Mouse (Mus musculus) intestine, embryonic 15.5 days (tissue): ENCODE data around the gene Gm20909. TPM values are rescaled to one million over a fixed set of nuclear protein-coding genes. Genes with fewer than 3 reads are reported as not detected.
"Not testable (repeated sequence)": the region's sequence is repeated elsewhere in the genome, so short reads cannot be mapped to it uniquely, and the experiment has no call there.

ENCODE experiments used
- ATAC-seq: fragments of 200-750 bp; cut with Nextera tagmentation; 2 replicates; pipeline ENCODE4 v1.8.0; 2017; ENCODE audit warnings: moderate TSS enrichment, moderate library complexity
- H3K27ac ChIP-seq: fragments of 300-500 bp; sonication (generic); 2 replicates; pipeline ENCODE4 v1.5.1; 2015; ENCODE audit warnings: mild to moderate bottlenecking, inconsistent platforms
- H3K27me3 ChIP-seq: fragments of 300-500 bp; sonication (generic); replicated peaks from 2 replicates; pipeline ENCODE4 v1.6.1; 2015; ENCODE audit warnings: inconsistent platforms
- H3K36me3 ChIP-seq: fragments of 300-500 bp; sonication (generic); 2 replicates; pipeline ENCODE4 v1.6.1; 2015; ENCODE audit warnings: inconsistent platforms
- H3K4me1 ChIP-seq: fragments of 300-500 bp; sonication (generic); replicated peaks from 2 replicates; pipeline ENCODE4 v1.6.1; 2015; ENCODE audit warnings: inconsistent platforms
- H3K4me2 ChIP-seq: fragments of 300-500 bp; sonication (generic); replicated peaks from 2 replicates; pipeline ENCODE4 v1.6.1; 2015; ENCODE audit warnings: mild to moderate bottlenecking, inconsistent platforms
- H3K4me3 ChIP-seq: fragments of 300-500 bp; sonication (generic); replicated peaks from 2 replicates; pipeline ENCODE4 v1.5.1; 2015; ENCODE audit warnings: inconsistent platforms
- H3K9ac ChIP-seq: fragments of 300-500 bp; sonication (generic); 2 replicates; pipeline ENCODE4 v1.6.1; 2015; ENCODE audit warnings: inconsistent platforms
- H3K9me3 ChIP-seq: fragments of 300-500 bp; sonication (generic); 2 replicates; pipeline ENCODE4 v1.6.1; 2016; ENCODE audit warnings: inconsistent platforms
- WGBS: fragments of 180-500 bp; shearing (Covaris S2); methylation state at CpG from one replicate; pipeline ENCODE4 v1.1.7; 2015; 5-methylcytosine and 5-hydroxymethylcytosine counted together
- polyA plus RNA-seq: library from polyadenylated mRNA; unstranded; fragments of >200 nt; fragmentation: Nextera tagmentation; extraction: Ambion mirVana; gene quantifications from 2 replicates; pipeline ENCODE4 v1.2.1, GENCODE M21; 2015

The Gm20909 gene
- polyA plus RNA-seq: not detected in 2 replicates

GRCm38 (mm10) chrY:21164270-21164669 lies at the start of gene Gm20909:
Gene Gm20909 (plus strand): TSS chrY:21164570.
- H3K4me2 ChIP-seq, H3K9me3 ChIP-seq, H3K27ac ChIP-seq, H3K27me3 ChIP-seq, H3K4me3 ChIP-seq, ATAC-seq, H3K9ac ChIP-seq, H3K4me1 ChIP-seq, H3K36me3 ChIP-seq: not testable (repeated sequence)
- no CpG with 5 or more reads among the region's 4 CpGs for whole genome bisulfite sequencing

Other genes with a start within 250 kb of the Gm20909 start
- gene Gm29866, start 170.9 kb upstream of the Gm20909 start, polyA plus RNA-seq: not detected in 2 replicates
- not detected in 2 replicates for gene Gm20865, start 77.0 kb downstream of the Gm20909 start, polyA plus RNA-seq